Mouse (Mus musculus): ENCODE results near the gene Zfp367. TPM values are rescaled to one million over a fixed set of nuclear protein-coding genes. Genes with fewer than 3 reads are reported as not detected.
A peak's percentile ranks its signal among the peaks of the same experiment; 100 is the strongest.

Zfp367 gene
- 10 to 100 TPM; 23.7 to 32.5 TPM for total RNA-seq (2021)
- long read RNA-seq, experiment 1, transcript Zfp367-204 (5 exons, 641 nt), result major isoform, 11 of 19 reads
- long read RNA-seq, experiment 1, partial matches to known transcripts, result 1 of 19 reads
- long read RNA-seq, experiment 1, other reads (novel, unspliced or antisense), result 4 of 19 reads
- long read RNA-seq, experiment 2, partial matches to known transcripts, result 0 of 4 reads
- long read RNA-seq, experiment 2, other reads (novel, unspliced or antisense), result 2 of 4 reads

DNA sequence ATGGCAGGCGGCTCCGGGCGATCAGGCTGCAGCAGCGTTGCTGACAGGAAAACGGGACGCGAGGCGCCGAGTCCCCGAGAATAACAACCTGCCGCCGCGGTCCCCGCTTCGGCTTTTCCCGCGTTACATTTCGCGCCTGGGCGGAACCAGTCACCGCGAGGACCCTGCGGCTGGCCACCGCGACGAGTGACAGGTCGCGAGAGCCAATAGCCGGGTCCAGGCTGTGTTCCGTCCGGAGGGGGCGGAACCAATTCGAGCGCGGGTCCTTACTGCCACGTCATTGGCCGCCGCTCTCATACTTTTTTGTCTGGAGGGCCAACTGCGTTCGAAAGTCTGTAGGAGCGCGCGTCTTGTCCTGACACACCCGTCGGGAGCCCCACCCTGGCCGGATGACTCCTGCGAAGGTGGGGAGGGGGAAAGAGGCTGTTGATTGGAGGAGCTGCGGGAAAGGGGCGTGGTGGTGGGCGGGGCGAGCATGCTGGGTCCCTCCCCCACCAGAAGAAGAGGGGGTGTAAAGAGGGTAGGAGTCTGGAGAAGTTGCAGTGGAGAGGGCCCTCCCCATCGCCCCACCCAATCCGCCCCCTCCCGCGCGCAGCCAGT, at the start of gene Zfp367:
Gene Zfp367 (minus strand): TSS at position 120 of the 600 bp plus-strand sequence.
- DNase-seq, result peak; percentile 98

- no peak for DNase-seq
Observed at GRCm38 (mm10) chr13:64200911-64201310, 47.9 kb upstream of the Zfp367 start.

DNA sequence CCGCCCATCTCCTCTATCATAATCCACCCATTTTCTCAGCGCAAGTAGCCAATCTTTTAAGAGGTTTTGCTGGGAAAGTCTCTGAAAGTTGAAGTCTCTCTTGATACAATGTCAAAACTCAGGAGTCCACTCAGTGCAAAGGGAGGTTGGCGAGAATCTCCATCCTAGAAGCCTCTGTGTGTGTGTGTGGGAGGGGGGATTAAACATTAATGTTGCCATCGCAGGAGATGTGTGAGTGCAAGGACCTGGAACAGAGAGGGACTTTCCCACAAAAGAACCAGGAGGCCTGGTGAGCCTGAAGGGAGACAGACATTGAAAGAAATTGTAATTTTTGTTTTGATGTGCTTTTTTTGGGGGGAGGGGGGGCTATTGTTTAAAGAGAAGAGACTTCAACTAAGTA, 45.3 kb upstream of the Zfp367 start:
- DNase-seq, result no peak

- DNase-seq, result no peak
Observed at GRCm38 (mm10) chr13:64197899-64198298, 44.9 kb upstream of the Zfp367 start.

- no peak for DNase-seq
Observed at GRCm38 (mm10) chr13:64187065-64187464, 34.1 kb upstream of the Zfp367 start.

DNA sequence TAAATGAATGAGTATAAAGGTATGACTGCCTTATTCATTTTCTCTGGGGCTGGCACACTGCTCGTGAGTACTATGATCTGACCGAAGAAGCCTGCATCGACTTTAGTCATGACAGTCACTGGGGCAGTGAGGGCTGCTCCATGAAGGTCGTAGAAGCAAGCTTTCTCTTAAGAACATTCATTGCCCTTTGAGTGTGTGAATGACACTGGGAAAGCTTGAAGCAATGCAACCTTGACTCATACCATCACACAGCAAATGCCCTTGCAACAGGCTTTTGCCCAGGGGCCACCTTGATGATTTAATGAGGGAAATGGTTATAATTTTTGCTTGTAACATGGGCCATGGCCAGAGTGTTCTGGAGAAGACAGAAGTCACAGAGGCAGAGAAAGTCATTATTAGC, 33.5 kb upstream of the Zfp367 start:
- DNase-seq, result peak; percentile 30 to 43

DNA sequence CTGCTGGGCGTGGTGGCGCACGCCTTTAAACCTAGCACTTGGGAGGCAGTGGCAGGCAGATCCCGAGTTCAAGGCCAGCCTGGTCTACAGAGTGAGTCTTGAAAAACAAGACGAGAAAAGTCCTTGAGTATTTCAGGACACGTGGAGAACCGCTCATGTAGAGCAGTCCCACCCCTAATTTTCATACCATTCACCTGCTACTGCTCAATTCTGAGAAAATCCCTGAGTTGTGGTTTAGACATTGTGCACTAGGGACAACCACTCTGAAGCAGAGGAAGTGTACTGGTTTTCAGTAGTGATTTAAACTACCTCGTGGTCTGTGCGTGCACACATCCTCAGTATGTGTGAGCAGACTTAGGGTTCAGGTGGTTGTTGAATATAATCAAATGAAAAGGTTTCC, 32.6 kb upstream of the Zfp367 start:
- DNase-seq, result no peak

- DNase-seq, result no peak
Observed at GRCm38 (mm10) chr13:64185176-64185575, 32.2 kb upstream of the Zfp367 start.

- DNase-seq, result no peak
Observed at GRCm38 (mm10) chr13:64184361-64184760, 31.4 kb upstream of the Zfp367 start.

DNA sequence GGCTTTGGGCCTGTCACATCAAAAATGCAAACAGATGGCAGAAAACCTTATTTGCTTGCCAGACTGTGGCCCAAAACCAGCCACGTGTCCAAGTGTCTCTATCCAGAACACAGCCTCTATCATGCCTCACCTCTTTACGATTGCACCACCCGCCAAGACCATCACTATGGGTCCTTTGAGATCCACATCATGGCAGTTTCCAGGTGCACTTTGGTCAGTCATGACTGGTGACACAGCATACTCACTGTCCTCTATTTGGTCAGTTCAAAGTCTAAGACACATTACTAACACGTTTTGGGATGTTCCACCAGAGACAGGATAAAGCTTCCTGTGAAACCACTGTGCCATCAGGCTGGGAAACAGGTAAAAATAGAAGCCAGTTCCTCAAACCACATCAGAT, 30.6 kb upstream of the Zfp367 start:
- DNase-seq, result no peak

- no peak for DNase-seq
Observed at GRCm38 (mm10) chr13:64182091-64182490, 29.1 kb upstream of the Zfp367 start.

DNA sequence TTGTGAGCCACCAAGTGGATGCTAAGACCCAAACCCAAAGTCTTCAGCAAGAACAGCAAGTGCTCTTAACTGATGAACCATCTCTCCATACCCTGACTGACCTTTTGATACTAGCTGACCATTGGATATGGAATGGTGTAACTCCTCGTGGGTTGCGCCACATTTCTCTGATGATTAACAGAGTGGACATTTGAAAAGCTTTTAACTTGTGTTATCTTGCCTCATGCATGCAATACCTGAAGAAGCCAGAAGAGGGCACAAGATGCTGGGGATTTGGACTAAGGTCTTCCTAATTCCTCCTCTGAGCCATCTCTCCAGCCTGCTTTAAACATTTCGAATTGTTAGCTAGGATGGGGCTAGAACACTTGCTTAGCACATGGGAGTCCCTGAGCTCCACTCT, 27.9 kb upstream of the Zfp367 start:
- peak; percentile 71 for DNase-seq

DNA sequence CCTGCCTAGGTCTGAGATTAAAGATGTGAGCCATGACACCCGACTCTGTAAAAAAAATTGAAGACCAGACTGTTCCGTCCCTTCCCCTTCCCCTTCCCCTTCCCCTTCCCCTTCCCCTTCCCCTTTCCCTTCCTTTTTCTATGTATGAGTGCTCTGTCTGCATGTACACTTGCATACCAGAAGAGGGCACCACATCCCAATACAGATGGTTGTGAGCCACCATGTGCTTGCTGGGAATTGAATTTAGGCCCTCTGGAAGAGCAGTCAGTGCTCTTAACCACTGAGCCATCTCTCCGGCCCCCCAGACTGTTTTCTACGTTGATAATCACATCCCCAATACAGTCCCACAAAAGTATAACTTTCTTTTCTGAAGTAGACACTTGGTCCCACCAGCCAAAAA, 27.3 kb upstream of the Zfp367 start:
- no peak for DNase-seq

DNA sequence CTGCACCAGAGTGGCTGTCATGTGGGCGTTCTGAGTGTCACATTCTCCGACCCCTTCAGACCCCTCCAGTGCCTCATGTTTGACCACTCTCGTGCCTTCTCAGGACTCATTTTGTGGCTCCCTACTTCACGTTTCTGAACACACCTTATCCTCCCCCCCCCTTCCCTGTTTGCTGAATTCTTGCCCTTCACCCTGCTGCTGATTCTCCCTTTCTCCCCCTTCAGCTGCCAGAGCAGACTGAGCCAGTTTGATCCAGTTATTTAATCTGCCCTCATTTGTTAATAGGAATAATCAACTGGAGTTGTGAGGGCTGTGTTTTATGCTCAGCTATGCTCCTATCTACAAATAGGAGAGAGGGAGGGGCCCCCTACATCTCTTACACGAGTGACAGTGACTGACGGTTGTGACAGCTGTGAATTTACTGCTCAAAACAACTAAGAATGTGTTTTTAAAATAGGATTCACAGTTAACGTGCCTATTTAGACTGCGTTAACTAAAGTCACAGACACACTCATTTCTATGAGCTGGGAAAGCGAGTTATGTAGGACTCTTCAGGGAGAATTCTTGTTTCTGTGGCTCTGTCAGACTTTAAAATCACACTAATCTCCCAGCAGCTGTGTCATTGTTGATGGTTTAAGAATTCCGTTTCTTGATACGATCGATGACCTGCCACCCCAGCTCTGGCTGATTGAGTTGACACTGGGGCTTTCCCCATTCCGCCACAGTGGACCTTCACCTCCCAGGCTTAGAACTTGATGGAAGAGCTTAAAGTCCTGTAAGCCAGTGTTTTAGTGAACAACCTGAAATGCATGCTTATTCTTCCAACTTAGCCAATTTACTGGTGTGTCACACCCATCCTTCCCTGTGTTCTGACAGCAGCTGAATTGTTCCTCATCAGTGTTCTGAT, 26.0 kb upstream of the Zfp367 start:
- no peak for DNase-seq

DNA sequence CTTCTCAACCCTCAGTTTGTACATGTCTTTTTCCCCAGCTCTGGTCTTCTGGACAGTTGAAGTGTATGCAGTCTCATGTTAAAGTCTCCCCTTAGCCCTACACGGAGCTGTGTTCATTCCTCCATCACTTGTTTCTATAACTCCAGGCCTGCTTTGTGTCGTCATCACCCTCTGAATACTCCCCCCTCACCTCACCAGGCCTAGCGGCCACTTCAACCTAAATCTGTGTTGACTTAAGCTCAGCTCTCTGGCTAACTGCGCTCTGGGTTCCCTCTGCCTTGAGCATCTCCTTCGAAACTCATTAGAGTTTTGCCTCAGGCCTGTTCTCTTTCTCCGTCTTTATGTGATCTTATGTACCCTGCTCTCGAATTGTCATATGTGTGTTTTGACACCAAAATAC, 25.0 kb upstream of the Zfp367 start:
- no peak for DNase-seq

DNA sequence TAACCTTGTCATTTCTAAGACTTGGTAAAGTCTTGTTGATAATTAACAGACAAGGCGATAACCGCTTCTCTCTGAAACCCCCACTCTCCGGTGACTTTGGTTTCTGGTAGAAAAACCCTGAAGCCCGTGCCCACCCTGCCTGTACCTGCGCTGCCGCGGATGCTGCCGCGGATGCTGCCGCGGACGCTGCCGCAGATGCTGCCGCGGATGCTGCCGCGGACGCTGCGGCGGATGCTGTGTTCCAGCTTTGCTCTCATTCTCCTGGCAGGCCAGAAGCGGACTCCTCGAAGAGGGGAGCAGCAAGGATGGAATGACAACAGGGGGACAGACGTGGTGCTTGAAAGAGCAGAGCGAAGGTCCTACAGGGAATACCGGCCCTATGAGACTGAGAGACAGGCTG, 16.7 kb upstream of the Zfp367 start:
- DNase-seq, result no peak

DNA sequence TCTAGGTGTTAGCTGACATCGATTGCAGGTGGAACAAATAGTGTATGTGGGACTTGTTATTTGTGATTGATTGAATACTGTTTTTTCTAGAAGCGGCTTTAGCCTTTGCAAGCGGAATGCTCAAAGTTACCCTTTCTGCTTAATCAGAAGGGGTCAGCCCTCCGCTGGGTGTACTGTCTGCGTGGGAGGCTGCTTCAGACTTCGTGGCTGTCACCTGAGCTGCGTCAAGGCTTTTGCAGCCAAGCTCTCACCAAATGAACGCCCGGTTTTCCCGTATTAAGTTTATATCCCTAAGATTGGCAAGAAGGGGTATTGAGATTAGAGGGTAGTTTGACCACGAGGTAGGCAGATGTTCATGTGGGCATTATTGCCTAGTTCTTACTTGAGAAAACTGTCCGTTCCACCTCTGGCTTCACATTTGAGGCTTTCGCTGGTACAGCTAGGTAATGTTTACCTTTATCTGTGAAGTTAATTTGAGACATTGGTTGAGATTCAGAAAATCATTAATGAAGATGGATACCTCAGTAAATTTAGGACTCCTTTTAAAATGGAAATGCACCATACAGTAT, 10.2 kb upstream of the Zfp367 start:
- DNase-seq, result no peak

DNA sequence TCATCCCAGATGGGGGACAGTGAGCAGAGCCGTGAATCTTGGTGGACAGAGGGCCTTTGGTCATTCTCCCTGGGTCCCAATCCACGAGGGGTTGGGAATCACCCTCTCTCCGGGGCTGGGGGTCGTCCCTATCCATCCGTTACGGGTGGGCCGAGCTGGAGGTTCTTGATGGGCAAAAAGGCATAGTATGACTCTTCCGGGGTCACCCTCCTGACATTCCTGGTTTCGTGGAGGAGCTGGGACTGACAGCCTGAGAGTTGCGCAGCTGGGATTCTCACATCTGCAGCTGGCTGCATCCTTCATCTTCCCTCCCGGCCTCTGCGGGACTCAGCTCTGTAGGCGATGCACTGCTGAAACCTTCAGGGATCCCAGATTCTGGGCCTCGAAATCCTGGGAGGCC, 9.6 kb upstream of the Zfp367 start:
- DNase-seq, result peak in 1 of 2 experiments; percentile 26

- DNase-seq, result no peak
Observed at GRCm38 (mm10) chr13:64161916-64162611, 9.1 kb upstream of the Zfp367 start.

- DNase-seq, result peak; percentile 99
Observed at GRCm38 (mm10) chr13:64161548-64161915, 8.5 kb upstream of the Zfp367 start, which contains the start of gene Habp4. Gene Habp4 (plus strand): TSS chr13:64161824.

DNA sequence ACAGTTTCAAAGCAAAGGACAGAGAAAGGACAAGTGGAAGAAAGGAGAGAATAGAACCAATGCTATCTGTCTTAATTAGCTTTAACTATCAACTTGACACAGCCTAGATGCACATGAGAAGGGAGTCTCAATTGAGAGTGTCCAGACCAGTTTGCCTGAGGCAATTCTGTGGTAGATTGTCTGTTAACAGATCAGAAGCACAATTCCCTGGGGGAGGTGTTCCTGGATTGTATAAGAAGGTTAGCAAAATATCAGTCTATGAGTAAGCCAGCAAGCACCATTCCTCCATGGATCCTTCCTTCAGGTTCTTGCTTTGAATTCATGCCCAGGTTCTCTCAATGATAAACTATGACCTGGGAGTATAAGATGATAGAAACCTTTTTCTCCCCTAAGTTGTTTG, 4.0 kb upstream of the Zfp367 start:
- DNase-seq, result no peak

GRCm38 (mm10) chr13:64155171-64155571, 2.2 kb upstream of the Zfp367 start:
- no peak for DNase-seq

Data from adrenal gland, postnatal 36 days (tissue).